Mouse (Mus musculus): ENCODE data around the gene Ggact. TPM values are rescaled to one million over a fixed set of nuclear protein-coding genes. Genes with fewer than 3 reads are reported as not detected.

The Ggact gene
- total RNA-seq, 2 experiments from 2014 or later = 43.9 to 49.2 TPM

- no peak for DNase-seq (ENCODE audit: low spot score in 2 of 2)
These were observed 41.5 kb downstream of the Ggact start for GRCm38 (mm10) chr14:122871841-122872580.

GRCm38 (mm10) chr14:122869831-122870230 is 43.7 kb downstream of the Ggact start:
- DNase-seq (ENCODE audit: low spot score in 2 of 2) = no peak

GRCm38 (mm10) chr14:122867531-122868285 is 45.8 kb downstream of the Ggact start:
- no peak for DNase-seq (ENCODE audit: low spot score in 2 of 2)

- DNase-seq (ENCODE audit: low spot score in 2 of 2) = no peak
These were observed 48.0 kb downstream of the Ggact start for GRCm38 (mm10) chr14:122865462-122866129.

GRCm38 (mm10) chr14:122862623-122863022 is 50.9 kb downstream of the Ggact start:
- DNase-seq (ENCODE audit: low spot score in 2 of 2) = no peak

GRCm38 (mm10) chr14:122859792-122860191 is 53.8 kb downstream of the Ggact start:
- no peak for DNase-seq (ENCODE audit: low spot score in 2 of 2)

GRCm38 (mm10) chr14:122852506-122853057 is 61.0 kb downstream of the Ggact start:
- DNase-seq (ENCODE audit: low spot score in 2 of 2) = no peak

GRCm38 (mm10) chr14:122837018-122837417 is 76.5 kb downstream of the Ggact start:
- no peak for DNase-seq (ENCODE audit: low spot score in 2 of 2)

- no peak for DNase-seq (ENCODE audit: low spot score in 2 of 2)
These were observed 77.3 kb downstream of the Ggact start for GRCm38 (mm10) chr14:122836221-122836620.

- no peak for DNase-seq (ENCODE audit: low spot score in 2 of 2)
These were observed 77.9 kb downstream of the Ggact start for GRCm38 (mm10) chr14:122835487-122836190.

- DNase-seq (ENCODE audit: low spot score in 2 of 2) = no peak
These were observed 78.8 kb downstream of the Ggact start for GRCm38 (mm10) chr14:122834753-122835152.

GRCm38 (mm10) chr14:122833666-122834065 is 79.9 kb downstream of the Ggact start:
- no peak for DNase-seq (ENCODE audit: low spot score in 2 of 2)

GRCm38 (mm10) chr14:122830433-122830832 is 83.1 kb downstream of the Ggact start:
- no peak for DNase-seq (ENCODE audit: low spot score in 2 of 2)

GRCm38 (mm10) chr14:122825464-122825863 is 88.1 kb downstream of the Ggact start:
- no peak for DNase-seq (ENCODE audit: low spot score in 2 of 2)

GRCm38 (mm10) chr14:122823791-122824190 is 89.8 kb downstream of the Ggact start:
- DNase-seq (ENCODE audit: low spot score in 2 of 2) = no peak

- DNase-seq (ENCODE audit: low spot score in 2 of 2) = no peak
These were observed 92.6 kb downstream of the Ggact start for GRCm38 (mm10) chr14:122821002-122821401.

GRCm38 (mm10) chr14:122800296-122800695 is 113.3 kb downstream of the Ggact start:
- DNase-seq (ENCODE audit: low spot score in 2 of 2) = no peak

- no peak for DNase-seq (ENCODE audit: low spot score in 2 of 2)
These were observed 120.2 kb downstream of the Ggact start for GRCm38 (mm10) chr14:122793368-122793767.

GRCm38 (mm10) chr14:122790111-122790510 is 123.4 kb downstream of the Ggact start:
- DNase-seq (ENCODE audit: low spot score in 2 of 2) = no peak

GRCm38 (mm10) chr14:122788199-122788598 is 125.4 kb downstream of the Ggact start:
- no peak for DNase-seq (ENCODE audit: low spot score in 2 of 2)

- no peak for DNase-seq (ENCODE audit: low spot score in 2 of 2)
These were observed 128.9 kb downstream of the Ggact start for GRCm38 (mm10) chr14:122784701-122785100.
